ENCODE assay signal across 24 mouse cellular contexts in the genomic region with DNA sequence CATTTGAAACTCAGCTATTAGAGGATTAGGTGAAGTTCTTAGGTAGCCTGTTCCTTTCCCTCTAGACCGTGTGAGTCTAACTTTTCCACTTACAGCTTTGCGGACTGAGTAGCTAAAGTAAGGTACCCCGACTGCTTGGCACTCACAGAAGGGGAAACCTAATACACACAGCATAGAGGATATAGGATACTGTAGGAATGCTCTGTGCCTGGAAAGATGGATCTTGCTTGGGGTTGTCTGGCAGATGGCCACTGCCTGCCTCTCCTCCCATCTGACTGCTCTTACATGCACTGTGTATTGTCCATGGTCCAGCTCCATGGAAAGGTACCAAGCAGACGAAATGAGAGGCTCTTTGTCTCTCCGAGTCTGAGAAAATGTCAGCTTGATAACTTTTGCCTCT. TPM values are rescaled to one million over a fixed set of nuclear protein-coding genes. Genes with fewer than 3 reads are reported as not detected.
DNase-seq lines count a peak whose midpoint lies in the region; ATAC-seq and TF ChIP-seq lines count a peak whose summit lies in the region.
"Had no signal": no experiment of that assay in that cellular context is flagged by ENCODE, and none has a peak within 500 bp of the region (broad histone marks: within the 10 kb centered on the region; RNA-seq: fewer than 3 reads in every experiment).

No protein-coding gene starts in this region.

- H3K4me2 ChIP-seq in kidney, embryonic 14.5 days (replicated peaks; ENCODE audit: low read depth, low read length): no peak overlapping the region
- no peak overlapping the region for H3K4me2 ChIP-seq in limb, embryonic 13.5 days (replicated peaks)
- no peak overlapping the region for H3K4me2 ChIP-seq in limb, embryonic 14.5 days (replicated peaks; ENCODE audit: low read depth, low read length, severe bottlenecking)
- H3K4me2 ChIP-seq: heart, embryonic 11.5 days; heart, embryonic 15.5 days; hindbrain, embryonic 13.5 days had no signal

- 67% methylated on average over 5 of the region's 5 CpGs for WGBS in kidney, embryonic 14.5 days
- 76% methylated on average over 5 of the region's 5 CpGs for WGBS in limb, embryonic 13.5 days
- 91% methylated on average over 5 of the region's 5 CpGs for WGBS in limb, embryonic 10.5 days
- WGBS in limb, embryonic 14.5 days: 61% methylated on average over 5 of the region's 5 CpGs

- H3K9ac ChIP-seq in kidney, embryonic 14.5 days (ENCODE audit: low read depth, low read length): no peak overlapping the region
- H3K9ac ChIP-seq in limb, embryonic 13.5 days: no peak overlapping the region
- H3K9ac ChIP-seq in limb, embryonic 14.5 days (ENCODE audit: low read depth, low read length, severe bottlenecking): no peak overlapping the region
- H3K9ac ChIP-seq: heart, embryonic 15.5 days; hindbrain, embryonic 13.5 days had no signal

- H3K4me1 ChIP-seq in kidney, embryonic 14.5 days (ENCODE audit: control insufficient read depth, insufficient read depth, low read length): no peaks in the 10 kb centered on the region
- no peaks in the 10 kb centered on the region for H3K4me1 ChIP-seq in limb, embryonic 13.5 days
- H3K4me1 ChIP-seq in limb, embryonic 10.5 days: peaks cover 4% of the 10 kb centered on the region; the same call in 1 of the 2 replicates
- no peaks in the 10 kb centered on the region for H3K4me1 ChIP-seq in limb, embryonic 14.5 days (ENCODE audit: control insufficient read depth, insufficient read depth, low read length)
- H3K4me1 ChIP-seq: forebrain, embryonic 10.5 days; heart, embryonic 15.5 days; hindbrain, embryonic 13.5 days had no signal

- no peak overlapping the region for H3K4me3 ChIP-seq in kidney, embryonic 14.5 days (ENCODE audit: low read length)
- no peak overlapping the region for H3K4me3 ChIP-seq in limb, embryonic 13.5 days
- no peak overlapping the region for H3K4me3 ChIP-seq in limb, embryonic 10.5 days
- no peak overlapping the region for H3K4me3 ChIP-seq in limb, embryonic 14.5 days (replicated peaks; ENCODE audit: low read length)
- H3K4me3 ChIP-seq: erythroblast, embryonic 14.5 days; forebrain, embryonic 10.5 days; heart, embryonic 15.5 days; hindbrain, embryonic 13.5 days had no signal

- H3K9me3 ChIP-seq in kidney, embryonic 14.5 days (ENCODE audit: control insufficient read depth, low read length): no peaks in the 10 kb centered on the region
- H3K9me3 ChIP-seq in limb, embryonic 13.5 days: no peaks in the 10 kb centered on the region
- no peaks in the 10 kb centered on the region for H3K9me3 ChIP-seq in limb, embryonic 10.5 days (replicated peaks)
- no peaks in the 10 kb centered on the region for H3K9me3 ChIP-seq in limb, embryonic 14.5 days (ENCODE audit: control insufficient read depth, low read length)
- H3K9me3 ChIP-seq: forebrain, embryonic 10.5 days; heart, embryonic 15.5 days; hindbrain, embryonic 13.5 days had no signal

- H3K27me3 ChIP-seq in kidney, embryonic 14.5 days (ENCODE audit: control insufficient read depth, insufficient read depth, low read length): no peaks in the 10 kb centered on the region
- no peaks in the 10 kb centered on the region for H3K27me3 ChIP-seq in limb, embryonic 13.5 days
- no peaks in the 10 kb centered on the region for H3K27me3 ChIP-seq in limb, embryonic 10.5 days (ENCODE audit: low read depth, poor library complexity, severe bottlenecking)
- no peaks in the 10 kb centered on the region for H3K27me3 ChIP-seq in limb, embryonic 14.5 days (ENCODE audit: control insufficient read depth, insufficient read depth, low read length)
- H3K27me3 ChIP-seq: heart, embryonic 15.5 days; hindbrain, embryonic 13.5 days had no signal

- no peak for TF ChIP-seq POLR2A in limb, embryonic 14.5 days (IDR thresholded peaks at IDR 0.05; ENCODE audit: borderline replicate concordance, extremely low read depth, insufficient read depth, insufficient read length)

- peaks cover 5% of the 10 kb centered on the region; the same call in 1 of the 2 replicates for H3K36me3 ChIP-seq in kidney, embryonic 14.5 days (ENCODE audit: control insufficient read depth, insufficient read depth, low read length)
- H3K36me3 ChIP-seq in limb, embryonic 13.5 days: peaks cover 52% of the 10 kb centered on the region
- no peaks in the 10 kb centered on the region for H3K36me3 ChIP-seq in limb, embryonic 10.5 days
- H3K36me3 ChIP-seq in limb, embryonic 14.5 days (ENCODE audit: control insufficient read depth, insufficient read depth, low read length): peaks cover 34% of the 10 kb centered on the region; the same call in 1 of the 2 replicates
- H3K36me3 ChIP-seq: forebrain, embryonic 10.5 days; heart, embryonic 15.5 days; hindbrain, embryonic 13.5 days had no signal

- H3K27ac ChIP-seq in kidney, embryonic 14.5 days (ENCODE audit: low read depth, low read length): no peak overlapping the region
- H3K27ac ChIP-seq in limb, embryonic 13.5 days: peak overlapping the region; percentile 67; the same call in 1 of the 2 replicates
- no peak overlapping the region for H3K27ac ChIP-seq in limb, embryonic 10.5 days
- H3K27ac ChIP-seq in limb, embryonic 14.5 days (replicated peaks; ENCODE audit: low read depth, low read length): 0 out of 2 replicates have a peak overlapping the region, but pooled peaks have one; percentile 5
- H3K27ac ChIP-seq: forebrain, embryonic 10.5 days; heart, embryonic 15.5 days; hindbrain, embryonic 13.5 days; hindbrain, postnatal 0 days had no signal

- no peak for DNase-seq in kidney, postnatal 36 days
- DNase-seq in limb, embryonic 10.5 days (ENCODE audit: low spot score): no peak
- peak; percentile 32 for DNase-seq in limb, embryonic 14.5 days (ENCODE audit: low spot score)
- DNase-seq in adrenal gland, postnatal 14 days: no peak
- no peak for DNase-seq in lung, postnatal 14 days
- DNase-seq: adrenal gland, adult 8-10 months; cerebellum, adult 11 months; cerebellum, adult 9-10 months; cerebellum, postnatal 36 days; heart, adult 18-20 months; heart, postnatal 14 days had no signal

- peak; percentile 49; the same call in 1 of the 2 replicates for ATAC-seq in kidney, embryonic 14.5 days (ENCODE audit: low FRiP score, low TSS enrichment)
- peak; percentile 64 for ATAC-seq in limb, embryonic 13.5 days (ENCODE audit: low FRiP score, low read depth)
- no peak; the same call in 1 of the 2 replicates for ATAC-seq in limb, embryonic 14.5 days (ENCODE audit: low FRiP score, low read depth)
- ATAC-seq: forebrain, embryonic 14.5 days; hindbrain, postnatal 0 days had no signal

RNA-seq across cellular contexts. Expression of a gene that starts 30.9 kb away (rescaled TPM):
- polyA plus RNA-seq in kidney, embryonic 14.5 days (2014; fragmentation: Nextera tagmentation; extraction: Ambion mirVana): not detected in 2 replicates
- 2.1 TPM in 2 replicates for polyA plus RNA-seq in limb, embryonic 13.5 days (2015; fragmentation: Nextera tagmentation; extraction: Ambion mirVana)
- polyA plus RNA-seq in limb, embryonic 10.5 days (2016; fragmentation: Nextera tagmentation; extraction: Ambion mirVana): 0.11 and 0.33 TPM in 2 replicates
- 2.3 and 2.7 TPM in 2 replicates for polyA plus RNA-seq in limb, embryonic 14.5 days (2012; rRNA removed)
- 1.8 and 2.1 TPM in 2 replicates for polyA plus RNA-seq in limb, embryonic 14.5 days (2014; fragmentation: Nextera tagmentation; extraction: Ambion mirVana)
- 0.53 TPM in 1 of 2 replicates, not detected in the other for total RNA-seq in adrenal gland, postnatal 14 days (2021)
- total RNA-seq: adrenal gland, adult 8-10 months; adrenal gland, postnatal 4 days; gastrocnemius, adult 8-10 months; gastrocnemius, postnatal 4 days; heart, adult 18-20 months; heart, postnatal 14 days; hematopoietic stem cell, adult 5-6 weeks; hindbrain, postnatal 0 days had no signal
- polyA plus RNA-seq: erythroblast, embryonic 14.5 days; forebrain, embryonic 10.5 days; forebrain, embryonic 14.5 days; heart, embryonic 11.5 days; heart, embryonic 15.5 days; hindbrain, embryonic 13.5 days; hindbrain, postnatal 0 days had no signal

Comparison
In these comparisons a context has a peak if more than half of its experiments do, and no peak if none do; other contexts are left out.
1. H3K27ac ChIP-seq: peak in limb, embryonic 13.5 days (single experiment) and limb, embryonic 14.5 days (single experiment); none in kidney, embryonic 14.5 days (single experiment) and limb, embryonic 10.5 days (single experiment).